Mouse (Mus musculus): ENCODE measurements at regions not wholly inside any gene's neighbourhood (a gene's known extent, or its start where the extent isn't known, plus 50 kb on each side); places are given as distances from the start of the nearest gene placed in this dataset.

DNA sequence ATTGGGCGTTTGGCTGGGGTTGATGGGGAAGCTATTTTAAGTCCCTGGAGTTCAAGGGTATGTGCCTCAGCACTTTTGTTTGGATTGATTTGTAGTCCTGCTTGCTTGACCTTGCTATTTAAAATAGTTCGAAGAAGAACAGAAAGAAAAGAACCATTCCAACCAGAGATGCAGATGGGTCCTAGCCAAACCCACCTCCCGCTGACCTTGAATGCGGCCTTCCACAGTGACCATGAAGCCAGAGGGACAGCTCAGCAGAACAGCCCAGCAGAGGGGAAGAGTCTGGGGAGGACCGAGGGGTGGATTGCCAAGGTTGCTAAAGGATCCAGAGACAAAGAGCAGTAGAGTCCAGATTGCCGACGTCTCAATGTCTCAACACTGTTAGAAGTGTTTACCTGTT is 76.6 kb upstream of the Zfp618 start:
- Histone ChIP-seq H3K36me3 (ENCODE audit: control insufficient read depth, insufficient read depth, low read length) (no peaks in the 10 kb centered on the region), H3K9me3 (ENCODE audit: control insufficient read depth, low read depth, low read length) (no peaks in the 10 kb centered on the region), H3K27ac (ENCODE audit: low read length) (no peak overlapping the region), H3K27me3 (ENCODE audit: control insufficient read depth, insufficient read depth, low read length) (no peaks in the 10 kb centered on the region), H3K4me3 (ENCODE audit: low read depth, low read length) (no peak overlapping the region), H3K4me2 (replicated peaks; ENCODE audit: low read depth, low read length) (no peak overlapping the region), H3K4me1 (ENCODE audit: control insufficient read depth, insufficient read depth, low read length) (peaks cover 6% of the 10 kb centered on the region; the same call in 1 of the 2 replicates), H3K9ac (replicated peaks; ENCODE audit: low read depth, low read length) (no peak overlapping the region)
- 84% methylated on average over 7 of the region's 7 CpGs for WGBS
- no peak for ATAC-seq (ENCODE audit: insufficient number of reproducible peaks, insufficient read depth, low FRiP score, low read depth)

- H3K9me3 ChIP-seq (ENCODE audit: control insufficient read depth, low read depth, low read length) = no peaks in the 10 kb centered on the region
- 45% methylated on average over 4 of the region's 4 CpGs for WGBS
- no peak for ATAC-seq (ENCODE audit: insufficient number of reproducible peaks, insufficient read depth, low FRiP score, low read depth)
- H3K27ac ChIP-seq (ENCODE audit: low read length) = no peak overlapping the region
- H3K4me2 ChIP-seq (replicated peaks; ENCODE audit: low read depth, low read length) = no peak overlapping the region
- H3K4me3 ChIP-seq (ENCODE audit: low read depth, low read length) = no peak overlapping the region
- H3K27me3 ChIP-seq (ENCODE audit: control insufficient read depth, insufficient read depth, low read length) = no peaks in the 10 kb centered on the region
- peaks cover 6% of the 10 kb centered on the region; the same call in 1 of the 2 replicates for H3K4me1 ChIP-seq (ENCODE audit: control insufficient read depth, insufficient read depth, low read length)
- H3K36me3 ChIP-seq (ENCODE audit: control insufficient read depth, insufficient read depth, low read length) = no peaks in the 10 kb centered on the region
- H3K9ac ChIP-seq (replicated peaks; ENCODE audit: low read depth, low read length) = no peak overlapping the region
Measured at GRCm38 (mm10) chr4:62889708-62890107, 75.7 kb upstream of the Zfp618 start.

- Histone ChIP-seq H3K4me3 (ENCODE audit: low read depth, low read length) (no peak overlapping the region), H3K9ac (replicated peaks; ENCODE audit: low read depth, low read length) (no peak overlapping the region), H3K4me1 (ENCODE audit: control insufficient read depth, insufficient read depth, low read length) (peaks cover 6% of the 10 kb centered on the region; the same call in 1 of the 2 replicates), H3K27me3 (ENCODE audit: control insufficient read depth, insufficient read depth, low read length) (no peaks in the 10 kb centered on the region), H3K27ac (ENCODE audit: low read length) (no peak overlapping the region), H3K36me3 (ENCODE audit: control insufficient read depth, insufficient read depth, low read length) (no peaks in the 10 kb centered on the region), H3K4me2 (replicated peaks; ENCODE audit: low read depth, low read length) (peak overlapping the region; percentile 22), H3K9me3 (ENCODE audit: control insufficient read depth, low read depth, low read length) (no peaks in the 10 kb centered on the region)
- WGBS = 31% methylated on average over 21 of the region's 21 CpGs
- ATAC-seq (ENCODE audit: insufficient number of reproducible peaks, insufficient read depth, low FRiP score, low read depth) = no peak
Measured at GRCm38 (mm10) chr4:62890588-62891580, 74.5 kb upstream of the Zfp618 start.

GRCm38 (mm10) chr4:62912891-62913290 is 52.5 kb upstream of the Zfp618 start:
- Histone ChIP-seq H3K36me3 (ENCODE audit: control insufficient read depth, insufficient read depth, low read length) (no peaks in the 10 kb centered on the region), H3K4me2 (replicated peaks; ENCODE audit: low read depth, low read length) (no peak overlapping the region), H3K27me3 (ENCODE audit: control insufficient read depth, insufficient read depth, low read length) (no peaks in the 10 kb centered on the region), H3K9me3 (ENCODE audit: control insufficient read depth, low read depth, low read length) (no peaks in the 10 kb centered on the region), H3K9ac (replicated peaks; ENCODE audit: low read depth, low read length) (no peak overlapping the region), H3K4me3 (ENCODE audit: low read depth, low read length) (no peak overlapping the region), H3K4me1 (ENCODE audit: control insufficient read depth, insufficient read depth, low read length) (no peaks in the 10 kb centered on the region), H3K27ac (ENCODE audit: low read length) (no peak overlapping the region)
- 72% methylated on average over 4 of the region's 4 CpGs for WGBS
- ATAC-seq (ENCODE audit: insufficient number of reproducible peaks, insufficient read depth, low FRiP score, low read depth) = no peak
